8 mouse cellular contexts compared by ENCODE assay signal in genomic region chr9:120709146-120709655, GRCm38 (mm10).
DNase-seq lines count a peak whose midpoint lies in the region; ATAC-seq and TF ChIP-seq lines count a peak whose summit lies in the region.
"Had no signal": no experiment of that assay in that cellular context is flagged by ENCODE, and none has a peak within 500 bp of the region (broad histone marks: within the 10 kb centered on the region; RNA-seq: fewer than 3 reads in every experiment).

No protein-coding gene starts in this region.

- H3K9ac ChIP-seq in midbrain, postnatal 0 days (replicated peaks; ENCODE audit: low read length, poor library complexity, severe bottlenecking) = no peak overlapping the region
- no peak overlapping the region for H3K9ac ChIP-seq in embryonic facial prominence, embryonic 15.5 days

- H3K4me1 ChIP-seq in midbrain, embryonic 10.5 days = peaks cover 20% of the 10 kb centered on the region
- no peaks in the 10 kb centered on the region for H3K4me1 ChIP-seq in midbrain, postnatal 0 days (ENCODE audit: insufficient read depth, low read length)
- H3K4me1 ChIP-seq in embryonic facial prominence, embryonic 15.5 days = peaks cover 12% of the 10 kb centered on the region
- peaks cover 16% of the 10 kb centered on the region for H3K4me1 ChIP-seq in limb, embryonic 10.5 days
- peaks cover 5% of the 10 kb centered on the region; the same call in 1 of the 2 replicates for H3K4me1 ChIP-seq in cerebellum, adult 2 months (ENCODE audit: control insufficient read depth, insufficient read depth, low read length)

- peak overlapping the region; percentile 83 for H3K27ac ChIP-seq in midbrain, embryonic 10.5 days (replicated peaks)
- no peak overlapping the region for H3K27ac ChIP-seq in midbrain, postnatal 0 days (ENCODE audit: low read depth, low read length)
- no peak overlapping the region for H3K27ac ChIP-seq in embryonic facial prominence, embryonic 15.5 days (replicated peaks)
- peak overlapping the region; percentile 72 for H3K27ac ChIP-seq in limb, embryonic 10.5 days
- no peak overlapping the region for H3K27ac ChIP-seq in cerebellum, adult 2 months (ENCODE audit: insufficient read depth, low read length)

- peaks cover 7% of the 10 kb centered on the region; the same call in 1 of the 2 replicates for H3K9me3 ChIP-seq in midbrain, embryonic 10.5 days (replicated peaks)
- no peaks in the 10 kb centered on the region for H3K9me3 ChIP-seq in midbrain, postnatal 0 days (ENCODE audit: low read length)
- H3K9me3 ChIP-seq in embryonic facial prominence, embryonic 15.5 days (replicated peaks) = no peaks in the 10 kb centered on the region
- H3K9me3 ChIP-seq in limb, embryonic 10.5 days (replicated peaks) = no peaks in the 10 kb centered on the region

- TF ChIP-seq CTCF in midbrain, postnatal 0 days (IDR thresholded peaks at IDR 0.05) = no peak
- no peak for TF ChIP-seq CTCF in cerebellum, adult 2 months (IDR thresholded peaks at IDR 0.05; ENCODE audit: borderline replicate concordance, insufficient read depth, low read depth, low read length)

- no peak for ATAC-seq in midbrain, postnatal 0 days (ENCODE audit: low FRiP score)
- ATAC-seq in embryonic facial prominence, embryonic 15.5 days (ENCODE audit: insufficient number of reproducible peaks, low FRiP score, low TSS enrichment, low read depth) = no peak
- ATAC-seq: inflammation-experienced regulatory T-cells, adult 6 months had no signal

- WGBS in midbrain, embryonic 10.5 days = 70% methylated on average over 10 of the region's 10 CpGs
- 60% methylated on average over 10 of the region's 10 CpGs for WGBS in midbrain, postnatal 0 days
- 56% methylated on average over 10 of the region's 10 CpGs for WGBS in embryonic facial prominence, embryonic 15.5 days
- WGBS in limb, embryonic 10.5 days = 76% methylated on average over 10 of the region's 10 CpGs
- 81% methylated on average over 10 of the region's 10 CpGs for WGBS in cerebellum, adult 2 months

- no peak for DNase-seq in midbrain, embryonic 10.5 days (ENCODE audit: low spot score)
- no peak for DNase-seq in midbrain, postnatal 0 days (ENCODE audit: low spot score)
- DNase-seq in limb, embryonic 10.5 days (ENCODE audit: low spot score) = no peak
- DNase-seq in spleen, postnatal 36 days (ENCODE audit: low spot score in 2 of 2) = no peak
- no peak for DNase-seq in adrenal gland, postnatal 25 days
- no peak for DNase-seq in cerebellum, adult 2 months

- H3K27me3 ChIP-seq in midbrain, embryonic 10.5 days (ENCODE audit: low read depth, poor library complexity, severe bottlenecking) = no peaks in the 10 kb centered on the region
- H3K27me3 ChIP-seq in midbrain, postnatal 0 days (ENCODE audit: insufficient read depth, low read length) = no peaks in the 10 kb centered on the region
- no peaks in the 10 kb centered on the region for H3K27me3 ChIP-seq in embryonic facial prominence, embryonic 15.5 days
- no peaks in the 10 kb centered on the region for H3K27me3 ChIP-seq in limb, embryonic 10.5 days (ENCODE audit: low read depth, poor library complexity, severe bottlenecking)
- H3K27me3 ChIP-seq in cerebellum, adult 2 months (ENCODE audit: control insufficient read depth, insufficient read depth, low read length) = no peaks in the 10 kb centered on the region

- no peak for TF ChIP-seq POLR2A in cerebellum, adult 2 months (IDR thresholded peaks at IDR 0.05; ENCODE audit: borderline replicate concordance, insufficient read depth, low read length)

- no peak overlapping the region for H3K4me3 ChIP-seq in midbrain, embryonic 10.5 days
- no peak overlapping the region for H3K4me3 ChIP-seq in midbrain, postnatal 0 days (ENCODE audit: low read depth, low read length)
- H3K4me3 ChIP-seq in embryonic facial prominence, embryonic 15.5 days (replicated peaks) = no peak overlapping the region
- H3K4me3 ChIP-seq in limb, embryonic 10.5 days = no peak overlapping the region
- H3K4me3 ChIP-seq in cerebellum, adult 2 months (replicated peaks; ENCODE audit: insufficient read depth, low read depth, low read length) = no peak overlapping the region

- no peak overlapping the region; the same call in 1 of the 2 replicates for H3K4me2 ChIP-seq in midbrain, postnatal 0 days (ENCODE audit: low read depth, low read length, poor library complexity, severe bottlenecking)
- 0 out of 2 replicates have a peak overlapping the region, but pooled peaks have one; percentile 17 for H3K4me2 ChIP-seq in embryonic facial prominence, embryonic 15.5 days (replicated peaks)

- H3K36me3 ChIP-seq in midbrain, embryonic 10.5 days = no peaks in the 10 kb centered on the region
- no peaks in the 10 kb centered on the region for H3K36me3 ChIP-seq in midbrain, postnatal 0 days (ENCODE audit: insufficient read depth, low read length)
- H3K36me3 ChIP-seq in embryonic facial prominence, embryonic 15.5 days = no peaks in the 10 kb centered on the region
- H3K36me3 ChIP-seq in limb, embryonic 10.5 days = no peaks in the 10 kb centered on the region

Comparison
In these comparisons a context has a peak if more than half of its experiments do, and no peak if none do; other contexts are left out.
1. H3K27ac ChIP-seq: peak in midbrain, embryonic 10.5 days (single experiment) and limb, embryonic 10.5 days (single experiment); none in midbrain, postnatal 0 days (single experiment), embryonic facial prominence, embryonic 15.5 days (single experiment) and cerebellum, adult 2 months (single experiment).